Mouse (Mus musculus) stomach, embryonic 15.5 days (tissue): ENCODE data around the gene Hba-a2. TPM values are rescaled to one million over a fixed set of nuclear protein-coding genes. Genes with fewer than 3 reads are reported as not detected.
A peak's percentile ranks its signal among the peaks of the same experiment; 100 is the strongest.

Experiments used
- ATAC-seq: fragments of 200-750 bp; cut with Nextera tagmentation; 2 replicates; pipeline ENCODE4 v1.8.0; 2017; ENCODE audit warnings: low read depth, moderate number of reproducible peaks, moderate TSS enrichment; ENCODE audit not compliant: insufficient read depth, low FRiP score
- H3K27ac ChIP-seq: fragments of 300-500 bp; sonication (generic); 2 replicates; pipeline ENCODE4 v1.5.1; 2015; ENCODE audit warnings: mild to moderate bottlenecking, inconsistent platforms
- H3K27me3 ChIP-seq: fragments of 300-500 bp; sonication (generic); replicated peaks from 2 replicates; pipeline ENCODE4 v1.6.1; 2015; ENCODE audit warnings: inconsistent platforms
- H3K36me3 ChIP-seq: fragments of 300-500 bp; sonication (generic); 2 replicates; pipeline ENCODE4 v1.6.1; 2015; ENCODE audit warnings: inconsistent platforms
- H3K4me1 ChIP-seq: fragments of 300-500 bp; sonication (generic); 2 replicates; pipeline ENCODE4 v1.6.1; 2015; ENCODE audit warnings: inconsistent platforms
- H3K4me2 ChIP-seq: fragments of 300-500 bp; sonication (generic); 2 replicates; pipeline ENCODE4 v1.6.1; 2015; ENCODE audit warnings: mild to moderate bottlenecking, inconsistent platforms
- H3K4me3 ChIP-seq: fragments of 300-500 bp; sonication (generic); replicated peaks from 2 replicates; pipeline ENCODE4 v1.5.1; 2015; ENCODE audit warnings: inconsistent platforms
- H3K9ac ChIP-seq: fragments of 300-500 bp; sonication (generic); 2 replicates; pipeline ENCODE4 v1.6.1; 2015; ENCODE audit warnings: inconsistent platforms
- H3K9me3 ChIP-seq: fragments of 300-500 bp; sonication (generic); 2 replicates; pipeline ENCODE4 v1.6.1; 2016; ENCODE audit warnings: inconsistent platforms
- WGBS: fragments of 180-500 bp; shearing (Covaris S2); methylation state at CpG from one replicate; pipeline ENCODE4 v1.1.7; 2015; 5-methylcytosine and 5-hydroxymethylcytosine counted together
- polyA plus RNA-seq: library from polyadenylated mRNA; unstranded; fragments of >200 nt; fragmentation: Nextera tagmentation; extraction: Ambion mirVana; gene quantifications from 2 replicates; pipeline ENCODE4 v1.2.1, GENCODE M21; 2015

The Hba-a2 gene
- polyA plus RNA-seq, 1 experiment from 2014 or later: 21,597 TPM

GRCm38 (mm10) chr11:32301506-32301905 is 5.2 kb downstream of the Hba-a2 start:
- ATAC-seq: no peak
- H3K4me2 ChIP-seq: no peak overlapping the region
- no peaks in the 10 kb centered on the region for H3K27me3 ChIP-seq
- H3K27ac ChIP-seq: no peak overlapping the region
- WGBS: 64% methylated on average over 1 of the region's 1 CpGs
- no peaks in the 10 kb centered on the region for H3K4me1 ChIP-seq
- no peak overlapping the region for H3K4me3 ChIP-seq
- no peaks in the 10 kb centered on the region for H3K9me3 ChIP-seq
- no peaks in the 10 kb centered on the region for H3K36me3 ChIP-seq
- no peak overlapping the region for H3K9ac ChIP-seq

- H3K9ac ChIP-seq: no peak overlapping the region
- ATAC-seq: no peak
- H3K27me3 ChIP-seq: no peaks in the 10 kb centered on the region
- H3K36me3 ChIP-seq: no peaks in the 10 kb centered on the region
- no peaks in the 10 kb centered on the region for H3K9me3 ChIP-seq
- no peak overlapping the region for H3K4me2 ChIP-seq
- no peaks in the 10 kb centered on the region for H3K4me1 ChIP-seq
- H3K27ac ChIP-seq: no peak overlapping the region
- 37% methylated on average over 2 of the region's 2 CpGs for WGBS
- no peak overlapping the region for H3K4me3 ChIP-seq
These were observed 6.6 kb downstream of the Hba-a2 start for GRCm38 (mm10) chr11:32302824-32303419.

DNA sequence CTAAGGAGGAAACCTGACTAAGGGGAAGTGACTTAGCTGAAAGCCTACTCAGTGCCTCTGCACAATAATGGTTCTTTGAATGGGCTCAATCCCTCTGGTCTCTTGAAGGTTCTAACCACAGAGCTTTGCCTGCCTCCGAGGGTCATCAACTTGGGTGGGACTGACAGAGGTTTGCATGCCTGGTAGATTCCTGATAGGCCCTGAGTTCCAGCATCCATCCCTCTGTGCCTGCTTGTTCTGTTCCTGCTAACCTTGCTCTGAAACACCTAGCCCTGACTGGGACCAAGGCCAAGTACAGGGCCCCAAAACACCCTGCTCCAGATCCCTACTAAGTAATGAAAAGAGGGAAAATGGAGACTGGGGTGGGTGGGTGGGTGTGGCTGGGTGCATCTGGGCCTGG is 7.2 kb downstream of the Hba-a2 start:
- Histone ChIP-seq H3K36me3 (no peaks in the 10 kb centered on the region), H3K27ac (no peak overlapping the region), H3K4me1 (no peaks in the 10 kb centered on the region), H3K9me3 (no peaks in the 10 kb centered on the region), H3K9ac (no peak overlapping the region), H3K27me3 (no peaks in the 10 kb centered on the region), H3K4me3 (no peak overlapping the region), H3K4me2 (no peak overlapping the region)
- 87% methylated on average over 1 of the region's 1 CpGs for WGBS
- ATAC-seq: no peak

GRCm38 (mm10) chr11:32307006-32307405 is 10.7 kb downstream of the Hba-a2 start:
- H3K4me2 ChIP-seq: no peak overlapping the region
- no peaks in the 10 kb centered on the region for H3K27me3 ChIP-seq
- no peaks in the 10 kb centered on the region for H3K9me3 ChIP-seq
- no peak for ATAC-seq
- H3K4me3 ChIP-seq: no peak overlapping the region
- H3K27ac ChIP-seq: no peak overlapping the region
- H3K36me3 ChIP-seq: no peaks in the 10 kb centered on the region
- H3K9ac ChIP-seq: no peak overlapping the region
- no peaks in the 10 kb centered on the region for H3K4me1 ChIP-seq
- WGBS: 67% methylated on average over 1 of the region's 1 CpGs

- Histone ChIP-seq H3K9ac (no peak overlapping the region), H3K27me3 (no peaks in the 10 kb centered on the region), H3K4me2 (no peak overlapping the region), H3K36me3 (no peaks in the 10 kb centered on the region), H3K4me3 (no peak overlapping the region), H3K4me1 (no peaks in the 10 kb centered on the region), H3K27ac (no peak overlapping the region), H3K9me3 (no peaks in the 10 kb centered on the region)
- WGBS: 57% methylated on average over 4 of the region's 4 CpGs
- no peak for ATAC-seq
These were observed 13.2 kb downstream of the Hba-a2 start for GRCm38 (mm10) chr11:32309446-32309845.

DNA sequence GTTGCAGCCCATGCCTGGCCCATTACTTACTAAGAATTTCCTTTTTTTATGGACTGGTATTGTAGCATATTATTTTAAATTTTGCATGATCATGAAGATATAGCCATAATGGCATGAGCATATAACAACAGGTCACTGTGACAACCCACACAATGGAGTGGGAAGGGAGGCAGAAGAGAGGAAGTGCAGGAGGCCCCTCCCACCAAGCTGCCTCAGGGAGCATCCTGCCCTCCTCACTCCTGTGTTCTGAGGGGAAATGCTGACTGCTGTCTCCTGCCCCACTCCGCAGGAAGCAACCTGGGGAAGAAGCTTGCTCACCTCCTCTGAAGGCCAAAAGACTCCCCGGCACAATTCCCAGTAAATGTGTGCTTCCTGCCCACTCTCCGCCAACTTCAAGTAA is 13.6 kb downstream of the Hba-a2 start:
- no peaks in the 10 kb centered on the region for H3K9me3 ChIP-seq
- H3K27ac ChIP-seq: no peak overlapping the region
- no peaks in the 10 kb centered on the region for H3K36me3 ChIP-seq
- H3K27me3 ChIP-seq: no peaks in the 10 kb centered on the region
- 71% methylated on average over 3 of the region's 3 CpGs for WGBS
- no peak for ATAC-seq
- H3K9ac ChIP-seq: no peak overlapping the region
- no peaks in the 10 kb centered on the region for H3K4me1 ChIP-seq
- no peak overlapping the region for H3K4me3 ChIP-seq
- H3K4me2 ChIP-seq: no peak overlapping the region

- Histone ChIP-seq H3K4me2 (no peak overlapping the region), H3K4me1 (no peaks in the 10 kb centered on the region), H3K4me3 (no peak overlapping the region), H3K27ac (no peak overlapping the region), H3K9ac (no peak overlapping the region), H3K9me3 (no peaks in the 10 kb centered on the region), H3K27me3 (no peaks in the 10 kb centered on the region), H3K36me3 (no peaks in the 10 kb centered on the region)
- no peak for ATAC-seq
- WGBS: 82% methylated on average over 3 of the region's 3 CpGs
These were observed 19.7 kb downstream of the Hba-a2 start for GRCm38 (mm10) chr11:32316009-32316408.

- H3K4me1 ChIP-seq: no peaks in the 10 kb centered on the region
- H3K9me3 ChIP-seq: no peaks in the 10 kb centered on the region
- no peak overlapping the region for H3K27ac ChIP-seq
- no peak overlapping the region for H3K9ac ChIP-seq
- H3K4me3 ChIP-seq: no peak overlapping the region
- 68% methylated on average over 11 of the region's 11 CpGs for WGBS
- H3K4me2 ChIP-seq: no peak overlapping the region
- ATAC-seq: no peak
- no peaks in the 10 kb centered on the region for H3K27me3 ChIP-seq
- H3K36me3 ChIP-seq: no peaks in the 10 kb centered on the region
These were observed 24.4 kb downstream of the Hba-a2 start for GRCm38 (mm10) chr11:32320507-32321195.

DNA sequence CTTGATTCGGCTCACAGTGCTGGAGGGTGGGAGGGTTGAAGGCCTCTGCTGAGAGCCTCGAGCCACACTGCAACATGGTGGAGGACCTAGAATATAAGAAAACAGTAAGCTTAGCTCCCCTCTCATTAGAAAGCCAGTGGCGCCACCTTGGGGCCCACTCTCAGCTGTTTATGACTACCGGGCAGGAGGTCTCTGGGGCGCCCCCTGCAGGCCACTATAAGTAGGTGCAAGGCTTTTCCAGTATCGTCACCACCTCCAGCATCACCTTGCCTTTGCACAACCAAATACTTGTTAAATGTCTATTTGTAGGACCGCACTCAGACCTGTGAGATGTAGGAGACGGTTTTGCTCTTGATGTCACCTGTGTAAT is 24.9 kb downstream of the Hba-a2 start:
- no peaks in the 10 kb centered on the region for H3K27me3 ChIP-seq
- no peaks in the 10 kb centered on the region for H3K36me3 ChIP-seq
- WGBS: 33% methylated on average over 8 of the region's 8 CpGs
- H3K4me2 ChIP-seq: no peak overlapping the region
- 0 out of 2 replicates have a peak, but pooled peaks have one; percentile 9 for ATAC-seq
- no peaks in the 10 kb centered on the region for H3K4me1 ChIP-seq
- no peaks in the 10 kb centered on the region for H3K9me3 ChIP-seq
- no peak overlapping the region for H3K27ac ChIP-seq
- H3K4me3 ChIP-seq: no peak overlapping the region
- no peak overlapping the region for H3K9ac ChIP-seq

GRCm38 (mm10) chr11:32324609-32325008 is 28.3 kb downstream of the Hba-a2 start:
- Histone ChIP-seq H3K4me2 (peak overlapping the region; percentile 58), H3K4me1 (no peaks in the 10 kb centered on the region), H3K4me3 (peak overlapping the region; percentile 28), H3K27me3 (no peaks in the 10 kb centered on the region), H3K9ac (no peak overlapping the region), H3K36me3 (no peaks in the 10 kb centered on the region), H3K27ac (no peak overlapping the region), H3K9me3 (no peaks in the 10 kb centered on the region)
- 11% methylated on average over 15 of the region's 15 CpGs for WGBS
- ATAC-seq: peak; percentile 77; the same call in 1 of the 2 replicates

DNA sequence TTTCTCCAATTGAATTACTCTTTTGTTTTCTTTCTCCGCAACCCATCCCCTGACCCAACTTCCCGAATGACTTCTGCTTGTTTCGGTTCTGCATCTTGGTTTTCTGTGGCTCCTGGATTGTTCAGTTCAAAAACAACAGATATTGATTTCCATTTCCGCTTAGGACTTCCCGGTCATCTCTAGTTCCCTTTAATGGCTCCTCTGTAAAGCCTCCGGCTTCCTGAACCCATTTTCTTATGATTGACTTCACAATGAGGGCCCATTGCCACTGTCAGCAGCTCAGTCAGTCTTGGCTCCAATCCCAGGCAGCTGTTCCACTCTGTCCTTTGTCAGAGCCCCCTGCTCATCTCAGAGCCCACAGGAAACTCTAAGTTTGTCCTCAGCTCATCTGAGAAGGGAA is 34.8 kb downstream of the Hba-a2 start:
- H3K36me3 ChIP-seq: no peaks in the 10 kb centered on the region
- H3K9ac ChIP-seq: no peak overlapping the region
- H3K4me3 ChIP-seq: no peak overlapping the region
- whole genome bisulfite sequencing: 44% methylated on average over 6 of the region's 6 CpGs
- no peaks in the 10 kb centered on the region for H3K4me1 ChIP-seq
- no peak overlapping the region for H3K4me2 ChIP-seq
- H3K27me3 ChIP-seq: no peaks in the 10 kb centered on the region
- no peaks in the 10 kb centered on the region for H3K9me3 ChIP-seq
- peak overlapping the region; percentile 21; the same call in 1 of the 2 replicates for H3K27ac ChIP-seq
- ATAC-seq: no peak

DNA sequence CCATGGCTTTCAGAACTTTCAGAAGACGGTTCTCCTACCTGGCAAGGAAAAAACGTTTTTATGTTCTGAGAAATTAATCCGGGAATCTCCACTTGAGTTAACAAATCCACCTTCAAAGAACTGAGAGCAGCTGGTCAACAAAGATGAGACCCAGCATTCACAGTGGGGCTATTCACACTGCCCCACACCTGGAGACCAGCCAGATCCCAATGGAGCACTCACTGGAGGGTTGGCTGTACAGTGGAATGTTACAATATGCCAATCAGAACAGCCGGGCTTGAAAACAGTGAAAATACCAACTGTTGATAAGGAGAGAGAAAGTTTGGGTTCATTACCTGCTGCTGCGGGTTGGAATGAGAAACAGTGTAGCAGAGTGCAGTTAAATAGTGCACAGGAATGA is 35.6 kb downstream of the Hba-a2 start:
- Histone ChIP-seq H3K4me3 (no peak overlapping the region), H3K4me2 (no peak overlapping the region), H3K27ac (no peak overlapping the region), H3K9ac (no peak overlapping the region), H3K36me3 (no peaks in the 10 kb centered on the region), H3K27me3 (no peaks in the 10 kb centered on the region), H3K9me3 (no peaks in the 10 kb centered on the region), H3K4me1 (no peaks in the 10 kb centered on the region)
- 46% methylated on average over 5 of the region's 5 CpGs for WGBS
- ATAC-seq: no peak
